Mouse (Mus musculus) limb, embryonic 11.5 days (tissue): ENCODE data around the gene Zfp36l2. TPM values are rescaled to one million over a fixed set of nuclear protein-coding genes. Genes with fewer than 3 reads are reported as not detected.

ENCODE experiments used
- ATAC-seq: fragments of 200-750 bp; cut with Nextera tagmentation; 2 replicates; pipeline ENCODE4 v1.8.0; 2017; ENCODE audit warnings: low read depth; ENCODE audit not compliant: insufficient number of reproducible peaks, low FRiP score, low TSS enrichment
- DNase-seq: peaks from one replicate; pipeline ENCODE4 v3.0.0-alpha.2; 2015; ENCODE audit warnings: low spot score
- H3K27ac ChIP-seq: fragments of 300-500 bp; sonication (generic); replicated peaks from 2 replicates; pipeline ENCODE4 v1.5.1; 2014; ENCODE audit warnings: low read depth, mild to moderate bottlenecking, low read length
- H3K27me3 ChIP-seq: fragments of 300-500 bp; sonication (generic); 2 replicates; pipeline ENCODE4 v1.6.1; 2014; ENCODE audit warnings: mild to moderate bottlenecking, low read length, mixed read lengths; ENCODE audit not compliant: control insufficient read depth, insufficient read depth
- H3K36me3 ChIP-seq: fragments of 300-500 bp; sonication (generic); 2 replicates; pipeline ENCODE4 v1.6.1; 2014; ENCODE audit warnings: mild to moderate bottlenecking, low read length, moderate library complexity, mixed read lengths; ENCODE audit not compliant: control insufficient read depth, insufficient read depth
- H3K4me1 ChIP-seq: fragments of 300-500 bp; sonication (generic); 2 replicates; pipeline ENCODE4 v1.6.1; 2014; ENCODE audit warnings: low read length, mixed read lengths; ENCODE audit not compliant: control insufficient read depth, insufficient read depth
- H3K4me2 ChIP-seq: fragments of 300-500 bp; sonication (generic); 2 replicates; pipeline ENCODE4 v1.6.1; 2014; ENCODE audit warnings: low read depth, mild to moderate bottlenecking, moderate library complexity; ENCODE audit not compliant: severe bottlenecking
- H3K4me3 ChIP-seq: fragments of 300-500 bp; sonication (generic); 2 replicates; pipeline ENCODE4 v1.5.1; 2014; ENCODE audit warnings: low read depth, low read length
- H3K9ac ChIP-seq: fragments of 300-500 bp; sonication (generic); 2 replicates; pipeline ENCODE4 v1.6.1; 2014; ENCODE audit warnings: mild to moderate bottlenecking, low read length
- H3K9me3 ChIP-seq: fragments of 300-500 bp; sonication (generic); 2 replicates; pipeline ENCODE4 v1.6.1; 2016; ENCODE audit warnings: low read length; ENCODE audit not compliant: control insufficient read depth
- WGBS: fragments of 180-500 bp; shearing (Covaris S2); extraction: QIAGEN DNeasy Blood & Tissue Kit; methylation state at CpG from one replicate; pipeline ENCODE4 v1.1.7; 2014; 5-methylcytosine and 5-hydroxymethylcytosine counted together
- polyA plus RNA-seq: library from polyadenylated mRNA; unstranded; fragments of >200 nt; fragmentation: Nextera tagmentation; extraction: Ambion mirVana; gene quantifications from 2 replicates; pipeline ENCODE4 v1.2.1, GENCODE M21; 2014

Zfp36l2 gene
- polyA plus RNA-seq, 1 experiment from 2014 or later: 27.2 TPM

- Histone ChIP-seq H3K36me3 (no peaks in the 10 kb centered on the region), H3K4me3 (no peak overlapping the region), H3K4me1 (peaks cover 29% of the 10 kb centered on the region), H3K9me3 (no peaks in the 10 kb centered on the region), H3K27ac (no peak overlapping the region), H3K27me3 (no peaks in the 10 kb centered on the region), H3K4me2 (no peak overlapping the region), H3K9ac (no peak overlapping the region)
- 52% methylated on average over 5 of the region's 5 CpGs for WGBS
- DNase-seq: no peak
- ATAC-seq: no peak
Measured at GRCm38 (mm10) chr17:84149566-84149965, 38.2 kb downstream of the Zfp36l2 start.

- no peak overlapping the region for H3K4me3 ChIP-seq
- DNase-seq (peak; percentile 59), ATAC-seq (peak; percentile 69; the same call in 1 of the 2 replicates)
- no peak overlapping the region for H3K4me2 ChIP-seq
- no peaks in the 10 kb centered on the region for H3K9me3 ChIP-seq
- H3K9ac ChIP-seq: peak overlapping the region; percentile 38; the same call in 1 of the 2 replicates
- no peaks in the 10 kb centered on the region for H3K36me3 ChIP-seq
- H3K27ac ChIP-seq: peak overlapping the region; percentile 78
- H3K4me1 ChIP-seq: peaks cover 29% of the 10 kb centered on the region
- no peaks in the 10 kb centered on the region for H3K27me3 ChIP-seq
- 30% methylated on average over 11 of the region's 11 CpGs for WGBS
Measured at GRCm38 (mm10) chr17:84148499-84149484, 39.0 kb downstream of the Zfp36l2 start.

- H3K4me2 ChIP-seq: no peak overlapping the region
- H3K4me1 ChIP-seq: peaks cover 39% of the 10 kb centered on the region
- no peaks in the 10 kb centered on the region for H3K36me3 ChIP-seq
- H3K27me3 ChIP-seq: no peaks in the 10 kb centered on the region
- no peak overlapping the region; the same call in 1 of the 2 replicates for H3K27ac ChIP-seq
- WGBS: 66% methylated on average over 11 of the region's 11 CpGs
- no peak overlapping the region for H3K9ac ChIP-seq
- DNase-seq: no peak
- H3K4me3 ChIP-seq: no peak overlapping the region
- ATAC-seq: no peak
- no peaks in the 10 kb centered on the region for H3K9me3 ChIP-seq
Measured at GRCm38 (mm10) chr17:84147183-84148108, 40.3 kb downstream of the Zfp36l2 start.

GRCm38 (mm10) chr17:84146458-84147182 is 41.1 kb downstream of the Zfp36l2 start:
- H3K36me3 ChIP-seq: no peaks in the 10 kb centered on the region
- H3K4me1 ChIP-seq: peaks cover 39% of the 10 kb centered on the region
- 40% methylated on average over 7 of the region's 7 CpGs for WGBS
- H3K4me3 ChIP-seq: no peak overlapping the region
- H3K27ac ChIP-seq: no peak overlapping the region
- no peaks in the 10 kb centered on the region for H3K27me3 ChIP-seq
- no peak overlapping the region for H3K9ac ChIP-seq
- DNase-seq (no peak), ATAC-seq (no peak)
- no peak overlapping the region for H3K4me2 ChIP-seq
- H3K9me3 ChIP-seq: no peaks in the 10 kb centered on the region

GRCm38 (mm10) chr17:84145826-84146287 is 41.9 kb downstream of the Zfp36l2 start:
- H3K27ac ChIP-seq: 0 out of 2 replicates have a peak overlapping the region, but pooled peaks have one; percentile 36
- no peak for ATAC-seq
- H3K9ac ChIP-seq: no peak overlapping the region
- no peaks in the 10 kb centered on the region for H3K27me3 ChIP-seq
- H3K9me3 ChIP-seq: no peaks in the 10 kb centered on the region
- H3K4me2 ChIP-seq: no peak overlapping the region
- peaks cover 39% of the 10 kb centered on the region for H3K4me1 ChIP-seq
- WGBS: 21% methylated on average over 10 of the region's 10 CpGs
- DNase-seq: peak; percentile 43
- H3K4me3 ChIP-seq: no peak overlapping the region
- H3K36me3 ChIP-seq: no peaks in the 10 kb centered on the region

- Histone ChIP-seq H3K4me3 (no peak overlapping the region), H3K4me1 (peaks cover 39% of the 10 kb centered on the region), H3K27me3 (no peaks in the 10 kb centered on the region), H3K27ac (no peak overlapping the region), H3K36me3 (no peaks in the 10 kb centered on the region), H3K9me3 (no peaks in the 10 kb centered on the region), H3K9ac (no peak overlapping the region), H3K4me2 (no peak overlapping the region)
- WGBS: 79% methylated on average over 5 of the region's 5 CpGs
- ATAC-seq (no peak), DNase-seq (no peak)
Measured at GRCm38 (mm10) chr17:84144762-84145599, 42.8 kb downstream of the Zfp36l2 start.

- WGBS: 92% methylated on average over 3 of the region's 3 CpGs
- H3K4me1 ChIP-seq: peaks cover 32% of the 10 kb centered on the region
- H3K4me3 ChIP-seq: no peak overlapping the region
- no peaks in the 10 kb centered on the region for H3K27me3 ChIP-seq
- DNase-seq (no peak), ATAC-seq (no peak)
- no peaks in the 10 kb centered on the region for H3K9me3 ChIP-seq
- H3K27ac ChIP-seq: no peak overlapping the region
- no peak overlapping the region for H3K4me2 ChIP-seq
- H3K36me3 ChIP-seq: no peaks in the 10 kb centered on the region
- H3K9ac ChIP-seq: no peak overlapping the region
Measured at GRCm38 (mm10) chr17:84144130-84144529, 43.6 kb downstream of the Zfp36l2 start.
